Mouse (Mus musculus): ENCODE data around the gene Trdn.

DNA sequence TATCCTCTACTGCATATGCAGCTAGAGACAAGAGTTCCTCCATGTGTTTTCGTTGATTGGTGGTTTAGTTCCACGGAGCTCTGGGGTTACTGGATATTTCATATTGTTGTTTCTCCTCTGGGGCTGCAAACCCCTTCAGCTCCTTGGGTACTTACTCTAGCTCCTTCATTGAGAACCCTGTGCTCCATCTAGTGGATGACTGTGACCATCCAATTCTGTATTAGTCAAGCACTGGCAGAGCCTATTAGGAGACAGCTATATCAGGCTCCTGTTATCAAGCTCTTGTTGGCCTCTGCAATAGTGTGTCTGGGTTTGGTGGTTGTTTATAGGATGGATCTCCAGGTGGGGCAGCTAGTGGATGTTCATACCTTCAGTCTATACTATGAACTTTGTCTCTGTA, 290.2 kb downstream of the Trdn start:
- TF ChIP-seq CTCF (IDR thresholded peaks at IDR 0.05) (no peak), EP300 (IDR thresholded peaks at IDR 0.05) (no peak)
